Mouse (Mus musculus) heart, adult 2 months (tissue): ENCODE data around the gene Aox4.

Source experiments
- CTCF ChIP-seq: fragments of 200-600 bp; IDR thresholded peaks from 2 replicates; pipeline ENCODE4 v1.8.1; 2022; ENCODE audit warnings: antibody characterized with exemption, mild to moderate bottlenecking, moderate library complexity
- EP300 ChIP-seq: fragments of 200-500 bp; IDR thresholded peaks from 2 replicates; pipeline ENCODE4 v1.6.1; 2011; ENCODE audit warnings: low read depth, low read length, control low read depth; ENCODE audit not compliant: insufficient read depth
- POLR2A ChIP-seq: fragments of 200-500 bp; IDR thresholded peaks from 2 replicates; pipeline ENCODE4 v1.6.1; 2011; ENCODE audit warnings: mild to moderate bottlenecking, low read depth, low read length, control low read depth; ENCODE audit not compliant: insufficient read depth

DNA sequence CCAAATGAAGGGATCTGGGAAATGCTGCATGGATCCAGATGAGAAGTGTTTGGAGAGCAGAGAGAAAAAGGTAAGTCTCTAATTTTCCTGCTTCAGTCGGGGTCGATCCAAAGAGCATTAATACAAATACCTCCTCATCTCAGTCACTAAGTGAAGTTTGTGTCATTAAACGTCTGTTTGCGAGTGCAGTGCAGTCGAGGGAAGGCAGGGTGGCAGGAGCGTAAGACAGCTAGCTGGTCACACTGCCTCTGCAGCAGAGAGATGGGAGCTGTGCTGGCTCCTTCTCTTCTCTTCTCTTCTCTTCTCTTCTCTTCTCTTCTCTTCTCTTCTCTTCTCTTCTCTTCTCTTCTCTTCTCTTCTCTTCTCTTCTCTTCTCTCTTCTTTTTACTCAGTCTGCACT is 17.9 kb downstream of the Aox4 start:
- TF ChIP-seq CTCF (no peak), EP300 (no peak), POLR2A (no peak)
